Mouse (Mus musculus) stomach, postnatal 0 days (tissue): Measurements from ENCODE around the gene Mettl26. TPM values are rescaled to one million over a fixed set of nuclear protein-coding genes. Genes with fewer than 3 reads are reported as not detected.

Experiments
- ATAC-seq: fragments of 200-750 bp; cut with Nextera tagmentation; 2 replicates; pipeline ENCODE4 v1.8.0; 2017; ENCODE audit not compliant: low FRiP score, low TSS enrichment
- DNase-seq: peaks from one replicate; pipeline ENCODE4 v3.0.0-alpha.2; 2016; ENCODE audit warnings: low spot score
- H3K27ac ChIP-seq: fragments of 300-500 bp; sonication (generic); replicated peaks from 2 replicates; pipeline ENCODE4 v1.5.1; 2014; ENCODE audit warnings: mild to moderate bottlenecking, control low read depth
- H3K27me3 ChIP-seq: fragments of 300-500 bp; sonication (generic); 2 replicates; pipeline ENCODE4 v1.6.1; 2014; ENCODE audit warnings: low read length; ENCODE audit not compliant: control insufficient read depth, insufficient read depth
- H3K36me3 ChIP-seq: fragments of 300-500 bp; sonication (generic); 2 replicates; pipeline ENCODE4 v1.6.1; 2014; ENCODE audit warnings: low read length, mixed read lengths; ENCODE audit not compliant: control insufficient read depth, insufficient read depth
- H3K4me1 ChIP-seq: fragments of 300-500 bp; sonication (generic); replicated peaks from 2 replicates; pipeline ENCODE4 v1.6.1; 2014; ENCODE audit warnings: antibody characterized with exemption; ENCODE audit not compliant: control insufficient read depth, insufficient read depth
- H3K4me2 ChIP-seq: fragments of 300-500 bp; sonication (generic); replicated peaks from 2 replicates; pipeline ENCODE4 v1.6.1; 2014; ENCODE audit warnings: low read depth, mild to moderate bottlenecking, control low read depth, moderate library complexity
- H3K4me3 ChIP-seq: fragments of 300-500 bp; sonication (generic); 2 replicates; pipeline ENCODE4 v1.5.1; 2014; ENCODE audit warnings: low read depth, low read length, control low read depth
- H3K9ac ChIP-seq: fragments of 300-500 bp; sonication (generic); 2 replicates; pipeline ENCODE4 v1.6.1; 2014; ENCODE audit warnings: mild to moderate bottlenecking, low read length, control low read depth, mixed read lengths
- H3K9me3 ChIP-seq: fragments of 300-500 bp; sonication (generic); 2 replicates; pipeline ENCODE4 v1.6.1; 2016; ENCODE audit warnings: low read length; ENCODE audit not compliant: control insufficient read depth
- CTCF ChIP-seq: IDR thresholded peaks from 2 replicates; pipeline ENCODE4 v1.5.1; 2016; ENCODE audit warnings: antibody characterized with exemption, low read depth, mild to moderate bottlenecking, moderate library complexity
- EP300 ChIP-seq: optimal IDR thresholded peaks from 2 replicates; pipeline ENCODE3; 2016; ENCODE audit warnings: antibody characterized with exemption
- WGBS: fragments of 180-500 bp; shearing (Covaris S2); extraction: QIAGEN DNeasy Blood & Tissue Kit; methylation state at CpG from one replicate; pipeline ENCODE4 v1.1.7; 2014; 5-methylcytosine and 5-hydroxymethylcytosine counted together
- polyA plus RNA-seq: library from polyadenylated mRNA; unstranded; fragments of >200 nt; fragmentation: Nextera tagmentation; extraction: Ambion mirVana; gene quantifications from 2 replicates; pipeline ENCODE4 v1.2.1, GENCODE M21; 2015

Mettl26 gene
- polyA plus RNA-seq, 1 experiment from 2014 or later, result 52.9 TPM

- Histone ChIP-seq H3K4me3 (no peak overlapping the region), H3K9me3 (no peaks in the 10 kb centered on the region), H3K4me1 (no peaks in the 10 kb centered on the region), H3K4me2 (no peak overlapping the region), H3K27ac (no peak overlapping the region), H3K36me3 (peaks cover 9% of the 10 kb centered on the region), H3K9ac (no peak overlapping the region), H3K27me3 (no peaks in the 10 kb centered on the region)
- TF ChIP-seq CTCF (no peak), EP300 (no peak)
- WGBS, result 84% methylated on average over 3 of the region's 3 CpGs
- ATAC-seq, result no peak
- no peak for DNase-seq
Observed at GRCm38 (mm10) chr17:25888837-25889236, 14.0 kb downstream of the Mettl26 start.

GRCm38 (mm10) chr17:25893975-25894617 is 19.2 kb downstream of the Mettl26 start:
- H3K4me2 ChIP-seq, result no peak overlapping the region
- WGBS, result 37% methylated on average over 2 of the region's 2 CpGs
- no peak overlapping the region for H3K9ac ChIP-seq
- no peaks in the 10 kb centered on the region for H3K27me3 ChIP-seq
- DNase-seq, result peak; percentile 73
- no peaks in the 10 kb centered on the region for H3K9me3 ChIP-seq
- no peaks in the 10 kb centered on the region; the same call in 1 of the 2 replicates for H3K36me3 ChIP-seq
- no peaks in the 10 kb centered on the region for H3K4me1 ChIP-seq
- no peak overlapping the region for H3K27ac ChIP-seq
- ATAC-seq, result peak; percentile 82; the same call in 1 of the 2 replicates
- H3K4me3 ChIP-seq, result no peak overlapping the region
- TF ChIP-seq EP300 (no peak), CTCF (peak; percentile 98)

- Histone ChIP-seq H3K4me2 (no peak overlapping the region), H3K4me3 (no peak overlapping the region), H3K27me3 (no peaks in the 10 kb centered on the region), H3K9ac (no peak overlapping the region), H3K4me1 (no peaks in the 10 kb centered on the region), H3K9me3 (no peaks in the 10 kb centered on the region), H3K27ac (no peak overlapping the region), H3K36me3 (no peaks in the 10 kb centered on the region)
- TF ChIP-seq EP300 (no peak), CTCF (no peak)
- DNase-seq, result no peak
- no peak for ATAC-seq
- WGBS, result 62% methylated on average over 2 of the region's 2 CpGs
Observed at GRCm38 (mm10) chr17:25895415-25895814, 20.5 kb downstream of the Mettl26 start.

GRCm38 (mm10) chr17:25895891-25896290 is 21.0 kb downstream of the Mettl26 start:
- no peak for ATAC-seq
- H3K27me3 ChIP-seq, result no peaks in the 10 kb centered on the region
- no peak overlapping the region for H3K4me2 ChIP-seq
- no peaks in the 10 kb centered on the region for H3K9me3 ChIP-seq
- H3K36me3 ChIP-seq, result no peaks in the 10 kb centered on the region
- no peak overlapping the region for H3K27ac ChIP-seq
- no peak for TF ChIP-seq EP300
- TF ChIP-seq CTCF, result no peak
- no peak for DNase-seq
- H3K4me1 ChIP-seq, result no peaks in the 10 kb centered on the region
- H3K4me3 ChIP-seq, result no peak overlapping the region
- 76% methylated on average over 12 of the region's 12 CpGs for WGBS
- no peak overlapping the region for H3K9ac ChIP-seq

- no peaks in the 10 kb centered on the region for H3K27me3 ChIP-seq
- no peaks in the 10 kb centered on the region for H3K4me1 ChIP-seq
- no peaks in the 10 kb centered on the region for H3K36me3 ChIP-seq
- H3K4me2 ChIP-seq, result no peak overlapping the region
- H3K9ac ChIP-seq, result no peak overlapping the region
- 0 out of 2 replicates have a peak, but pooled peaks have one; percentile 10 for TF ChIP-seq CTCF
- TF ChIP-seq EP300, result no peak
- WGBS, result 92% methylated on average over 1 of the region's 1 CpGs
- no peak overlapping the region for H3K4me3 ChIP-seq
- DNase-seq, result no peak
- ATAC-seq, result no peak
- H3K27ac ChIP-seq, result no peak overlapping the region
- H3K9me3 ChIP-seq, result no peaks in the 10 kb centered on the region
Observed at GRCm38 (mm10) chr17:25900193-25900592, 25.3 kb downstream of the Mettl26 start.

- no peak for ATAC-seq
- 90% methylated on average over 3 of the region's 3 CpGs for WGBS
- Histone ChIP-seq H3K9ac (no peak overlapping the region), H3K4me1 (no peaks in the 10 kb centered on the region), H3K9me3 (no peaks in the 10 kb centered on the region), H3K27ac (no peak overlapping the region), H3K36me3 (no peaks in the 10 kb centered on the region), H3K27me3 (no peaks in the 10 kb centered on the region), H3K4me3 (no peak overlapping the region), H3K4me2 (no peak overlapping the region)
- no peak for DNase-seq
- TF ChIP-seq EP300 (no peak), CTCF (no peak)
Observed at GRCm38 (mm10) chr17:25903061-25903460, 28.2 kb downstream of the Mettl26 start.
